Mouse (Mus musculus) myocyte (in vitro differentiated cells): ENCODE data around the gene Ddah1. TPM values are rescaled to one million over a fixed set of nuclear protein-coding genes. Genes with fewer than 3 reads are reported as not detected.
A peak's percentile ranks its signal among the peaks of the same experiment; 100 is the strongest.

ENCODE experiments used
- H3K27me3 ChIP-seq: one replicate; pipeline ENCODE4 v1.6.1; 2011; ENCODE audit not compliant: control insufficient read depth, insufficient read depth, insufficient read length
- H3K36me3 ChIP-seq: one replicate; pipeline ENCODE4 v1.6.1; 2011; ENCODE audit not compliant: control insufficient read depth, insufficient read depth
- H3K4me2 ChIP-seq: one replicate; pipeline ENCODE4 v1.6.1; 2011; ENCODE audit warnings: low read depth, control low read depth
- H3K4me3 ChIP-seq: one replicate; pipeline ENCODE4 v1.5.1; 2011; ENCODE audit warnings: mild to moderate bottlenecking, control low read depth, moderate library complexity
- H3K79me2 ChIP-seq: one replicate; pipeline ENCODE4 v1.6.1; 2011; ENCODE audit not compliant: control insufficient read depth, insufficient read depth
- H3ac ChIP-seq: one replicate; pipeline ENCODE4 v1.6.1; 2011; ENCODE audit not compliant: control insufficient read depth, insufficient read length
- CEBPB ChIP-seq: IDR thresholded peaks from 2 replicates; pipeline ENCODE4 v1.6.1; 2011; ENCODE audit warnings: mild to moderate bottlenecking, moderate library complexity; ENCODE audit not compliant: poor library complexity, insufficient read depth, severe bottlenecking
- E2F4 ChIP-seq: IDR thresholded peaks from one replicate; pipeline ENCODE4 v1.6.1; 2011; ENCODE audit warnings: mild to moderate bottlenecking, control low read depth, moderate library complexity; ENCODE audit not compliant: insufficient read depth
- MAX ChIP-seq: IDR thresholded peaks from one replicate; pipeline ENCODE4 v1.6.1; 2011; ENCODE audit warnings: low read depth, mild to moderate bottlenecking, control low read depth
- MYOD1 ChIP-seq, 3 experiments: IDR thresholded peaks; one replicate each; pipeline ENCODE4 v1.6.1; 2011; ENCODE audit warnings: control low read depth in 2 of 3, low read depth in 2 of 3, mild to moderate bottlenecking in 2 of 3, moderate library complexity in 1 of 3; ENCODE audit not compliant: insufficient read length in 2 of 3, control insufficient read depth in 1 of 3
- MYOG ChIP-seq, 3 experiments: IDR thresholded peaks; one replicate each; pipeline ENCODE4 v1.6.1; 2011; ENCODE audit warnings: control low read depth in 2 of 3, low read depth in 2 of 3, mild to moderate bottlenecking in 2 of 3; ENCODE audit not compliant: insufficient read length in 2 of 3, control insufficient read depth in 1 of 3, insufficient read depth in 1 of 3
- POLR2A ChIP-seq: IDR thresholded peaks from one replicate; pipeline ENCODE4 v1.6.1; 2011; ENCODE audit warnings: low read depth, mild to moderate bottlenecking, control low read depth, moderate library complexity; ENCODE audit not compliant: insufficient read length
- POLR2AphosphoS2 ChIP-seq: IDR thresholded peaks from one replicate; pipeline ENCODE4 v1.6.1; 2011; ENCODE audit warnings: low read depth, control low read depth; ENCODE audit not compliant: insufficient read length
- REST ChIP-seq: IDR thresholded peaks from one replicate; pipeline ENCODE4 v1.6.1; 2011; ENCODE audit warnings: mild to moderate bottlenecking, control low read depth, moderate library complexity; ENCODE audit not compliant: insufficient read depth, insufficient read length
- SRF ChIP-seq: IDR thresholded peaks from one replicate; pipeline ENCODE4 v1.6.1; 2011; ENCODE audit warnings: low read depth; ENCODE audit not compliant: control insufficient read depth, insufficient read length
- TCF12 ChIP-seq: IDR thresholded peaks from one replicate; pipeline ENCODE4 v1.6.1; 2011; ENCODE audit warnings: mild to moderate bottlenecking, control low read depth; ENCODE audit not compliant: poor library complexity, insufficient read depth, severe bottlenecking
- TCF3 ChIP-seq: IDR thresholded peaks from one replicate; pipeline ENCODE4 v1.6.1; 2011; ENCODE audit warnings: low read depth, control low read depth; ENCODE audit not compliant: insufficient read length
- USF1 ChIP-seq: IDR thresholded peaks from one replicate; pipeline ENCODE4 v1.6.1; 2011; ENCODE audit warnings: low read depth, mild to moderate bottlenecking, control low read depth, moderate library complexity
- polyA plus RNA-seq: library from polyadenylated mRNA; unstranded; fragments of >200 nt; fragmentation: generic; extraction: Trizol; gene quantifications from one replicate; pipeline ENCODE4 v1.2.1, GENCODE M21; 2012; ENCODE audit warnings: missing spikeins

Ddah1 gene
- polyA plus RNA-seq, 1 experiment, result 7.4 TPM

DNA sequence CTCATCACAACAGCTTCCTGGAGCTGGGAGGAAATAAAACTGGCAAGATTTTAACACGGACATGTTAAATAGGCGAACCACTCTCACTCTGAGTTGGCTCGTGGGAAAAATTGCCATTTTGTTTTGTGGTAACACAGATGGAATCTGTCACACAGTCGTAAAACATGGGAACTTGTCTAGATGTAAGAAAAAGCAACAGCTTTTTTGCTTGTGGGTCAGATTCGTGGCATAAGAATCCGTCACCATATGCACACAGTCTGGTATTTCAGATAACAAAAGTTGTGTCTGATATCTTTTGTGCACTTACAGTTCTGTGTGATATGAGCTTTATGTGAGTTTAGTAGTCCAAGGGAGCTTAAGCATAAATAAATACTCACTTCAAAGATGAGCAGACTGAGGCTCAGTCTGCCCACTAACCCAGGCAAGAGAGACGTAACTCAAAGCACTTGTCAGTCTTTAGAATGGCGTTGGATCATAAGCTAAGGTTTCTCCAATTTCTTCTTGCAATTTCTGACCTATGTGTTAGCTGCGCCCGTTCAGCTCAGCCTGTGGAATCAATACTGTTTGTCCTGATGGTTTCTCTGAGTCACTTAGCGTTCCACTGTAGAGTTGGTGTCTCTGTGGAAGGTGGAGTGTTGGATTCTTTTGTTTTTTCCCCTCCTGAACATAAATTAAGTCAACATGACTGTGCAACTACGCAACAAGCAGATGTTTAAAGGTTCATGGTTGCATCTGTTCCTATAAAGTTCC lies 83.7 kb downstream of the Ddah1 start:
- no peak for TF ChIP-seq POLR2A
- TF ChIP-seq TCF3, result no peak
- TF ChIP-seq USF1, result no peak
- TF ChIP-seq TCF12, result no peak
- TF ChIP-seq CEBPB, result no peak
- no peak for TF ChIP-seq REST
- Histone ChIP-seq H3K36me3 (no peaks in the 10 kb centered on the region), H3K4me2 (no peak overlapping the region), H3K27me3 (no peaks in the 10 kb centered on the region), H3ac (no peak overlapping the region), H3K79me2 (no peaks in the 10 kb centered on the region), H3K4me3 (no peak overlapping the region)

DNA sequence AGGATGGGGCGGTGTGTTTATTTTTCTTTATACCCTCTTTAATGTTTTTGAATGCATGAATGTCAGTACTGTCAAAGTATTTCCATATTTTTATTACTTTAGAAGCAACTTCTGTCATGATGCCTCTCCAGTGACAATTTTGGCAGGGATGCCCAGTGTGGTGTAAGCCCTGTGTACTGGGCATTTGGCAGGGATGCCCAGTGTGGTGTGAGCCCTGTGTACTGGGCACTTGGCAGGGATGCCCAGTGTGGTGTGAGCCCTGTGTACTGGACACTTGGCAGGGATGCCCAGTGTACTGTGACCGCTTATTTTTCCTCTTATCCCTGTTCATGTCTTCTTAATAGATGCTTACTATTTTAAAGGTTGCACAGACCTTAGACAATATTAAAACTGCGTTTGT lies 85.4 kb downstream of the Ddah1 start:
- TF ChIP-seq SRF, result no peak
- no peak for TF ChIP-seq E2F4
- Histone ChIP-seq H3ac (no peak overlapping the region), H3K36me3 (no peaks in the 10 kb centered on the region), H3K4me3 (no peak overlapping the region), H3K4me2 (peak overlapping the region; percentile 37), H3K79me2 (no peaks in the 10 kb centered on the region), H3K27me3 (no peaks in the 10 kb centered on the region)

DNA sequence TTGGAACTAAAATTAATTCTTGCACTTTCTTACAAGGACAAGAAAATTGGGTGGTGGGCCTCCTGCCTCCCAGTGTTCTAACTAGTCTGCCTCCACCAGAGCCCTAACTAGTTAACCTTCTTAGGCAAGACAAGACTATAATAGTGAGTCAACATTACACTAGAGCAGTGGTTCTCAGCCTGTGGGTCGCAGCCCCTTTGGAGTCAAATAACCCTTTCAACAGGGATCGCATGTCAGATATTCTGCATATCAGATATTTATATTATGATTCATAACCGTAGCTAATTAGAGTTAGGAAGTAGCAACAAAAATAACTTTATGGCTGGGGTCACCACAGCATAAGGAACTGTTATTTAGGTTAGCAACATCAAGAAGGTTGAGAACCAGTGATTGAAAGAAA lies 86.4 kb downstream of the Ddah1 start:
- no peak overlapping the region for H3ac ChIP-seq
- no peak for TF ChIP-seq SRF
- TF ChIP-seq POLR2AphosphoS2, result no peak
- no peak for TF ChIP-seq MYOG (IDR thresholded peaks at IDR 0.05; ENCODE audit: control insufficient read depth in 1 of 3, insufficient read depth in 1 of 3, insufficient read length in 2 of 3, low read depth in 2 of 3)
- TF ChIP-seq TCF12, result no peak
- no peak for TF ChIP-seq REST
- no peak for TF ChIP-seq USF1
- no peak for TF ChIP-seq MYOD1 (IDR thresholded peaks at IDR 0.05; ENCODE audit: control insufficient read depth in 1 of 3, insufficient read length in 2 of 3, low read depth in 2 of 3)
- TF ChIP-seq MAX, result no peak
- no peak overlapping the region for H3K4me3 ChIP-seq
- no peaks in the 10 kb centered on the region for H3K79me2 ChIP-seq
- peak overlapping the region; percentile 46 for H3K4me2 ChIP-seq
- no peaks in the 10 kb centered on the region for H3K36me3 ChIP-seq
- no peaks in the 10 kb centered on the region for H3K27me3 ChIP-seq

DNA sequence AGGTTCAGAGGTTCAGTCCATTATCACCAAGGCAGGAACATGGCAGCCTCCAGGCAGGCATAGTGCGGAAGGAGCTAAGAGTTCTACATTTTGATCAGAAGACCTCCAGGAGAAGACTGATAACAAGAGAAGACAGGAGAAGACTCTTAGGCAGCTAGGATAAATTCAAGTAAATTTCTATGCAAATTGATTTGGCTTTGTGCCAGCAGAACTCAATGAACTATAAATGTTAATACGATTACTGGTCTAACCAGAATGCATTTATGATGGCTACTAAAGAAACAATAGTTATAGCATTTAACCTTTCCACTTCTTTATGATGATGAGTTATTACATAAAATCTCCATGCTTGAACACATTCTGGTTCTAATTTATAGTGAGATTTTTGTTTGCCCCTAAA lies 87.8 kb downstream of the Ddah1 start:
- H3K79me2 ChIP-seq, result no peaks in the 10 kb centered on the region

DNA sequence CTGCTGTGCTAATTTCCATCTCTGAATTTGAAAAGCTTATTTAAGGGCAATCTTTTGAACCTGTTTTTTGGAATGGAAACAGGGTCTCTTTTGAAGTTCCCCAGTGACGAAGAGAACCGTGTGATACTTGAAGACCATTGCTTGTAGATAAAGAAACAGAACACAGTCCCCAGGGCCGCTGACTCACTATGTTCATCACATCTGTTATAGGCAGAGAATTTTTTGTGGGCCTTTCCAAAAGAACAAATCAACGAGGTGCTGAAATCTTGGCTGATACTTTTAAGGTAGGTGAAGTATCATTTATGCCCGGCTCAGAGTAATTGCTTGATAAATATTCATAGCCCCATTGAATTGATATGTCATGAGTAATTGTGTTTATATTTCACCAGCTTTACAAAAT lies 93.6 kb downstream of the Ddah1 start:
- Histone ChIP-seq H3K27me3 (no peaks in the 10 kb centered on the region), H3K79me2 (no peaks in the 10 kb centered on the region), H3ac (no peak overlapping the region), H3K4me2 (no peak overlapping the region), H3K4me3 (no peak overlapping the region), H3K36me3 (no peaks in the 10 kb centered on the region)
- TF ChIP-seq MAX (no peak), TCF3 (no peak), CEBPB (no peak), USF1 (no peak), POLR2A (no peak), TCF12 (no peak), E2F4 (no peak), MYOD1 (IDR thresholded peaks at IDR 0.05; ENCODE audit: control insufficient read depth in 1 of 3, insufficient read length in 2 of 3, low read depth in 2 of 3) (no peak), SRF (no peak), REST (no peak), MYOG (IDR thresholded peaks at IDR 0.05; ENCODE audit: control insufficient read depth in 1 of 3, insufficient read depth in 1 of 3, insufficient read length in 2 of 3, low read depth in 2 of 3) (no peak), POLR2AphosphoS2 (no peak)

More for the DNA sequence above, 87.8 kb downstream of the Ddah1 start:
- TF ChIP-seq MYOD1 (IDR thresholded peaks at IDR 0.05; ENCODE audit: control insufficient read depth in 1 of 3, insufficient read length in 2 of 3, low read depth in 2 of 3) (no peak), E2F4 (no peak), MAX (no peak), REST (no peak), MYOG (IDR thresholded peaks at IDR 0.05; ENCODE audit: control insufficient read depth in 1 of 3, insufficient read depth in 1 of 3, insufficient read length in 2 of 3, low read depth in 2 of 3) (no peak), POLR2A (no peak), SRF (no peak), TCF12 (no peak), USF1 (no peak), CEBPB (no peak), POLR2AphosphoS2 (no peak)
- H3ac ChIP-seq, result no peak overlapping the region
- no peaks in the 10 kb centered on the region for H3K27me3 ChIP-seq
- H3K4me3 ChIP-seq, result no peak overlapping the region
- no peaks in the 10 kb centered on the region for H3K36me3 ChIP-seq
- no peak overlapping the region for H3K4me2 ChIP-seq
